Mouse (Mus musculus) midbrain, embryonic 14.5 days (tissue): ENCODE results near the gene Cpne5. TPM values are rescaled to one million over a fixed set of nuclear protein-coding genes. Genes with fewer than 3 reads are reported as not detected.

Experiments
- ATAC-seq: fragments of 200-750 bp; cut with Nextera tagmentation; 2 replicates; pipeline ENCODE4 v1.8.0; 2017; ENCODE audit warnings: moderate number of reproducible peaks, moderate library complexity; ENCODE audit not compliant: low FRiP score, low TSS enrichment
- DNase-seq: peaks from one replicate; pipeline ENCODE4 v3.0.0-alpha.2; 2015
- H3K27ac ChIP-seq: fragments of 300-500 bp; sonication (generic); replicated peaks from 2 replicates; pipeline ENCODE4 v1.5.1; 2014; ENCODE audit warnings: mild to moderate bottlenecking, low read depth, low read length, moderate library complexity
- H3K27me3 ChIP-seq: fragments of 300-500 bp; sonication (generic); 2 replicates; pipeline ENCODE4 v1.6.1; 2014; ENCODE audit warnings: low read length, control low read depth, mixed read lengths; ENCODE audit not compliant: control insufficient read depth, insufficient read depth
- H3K36me3 ChIP-seq: fragments of 300-500 bp; sonication (generic); 2 replicates; pipeline ENCODE4 v1.6.1; 2014; ENCODE audit warnings: low read length, control low read depth; ENCODE audit not compliant: control insufficient read depth, insufficient read depth
- H3K4me1 ChIP-seq: fragments of 300-500 bp; sonication (generic); 2 replicates; pipeline ENCODE4 v1.6.1; 2014; ENCODE audit warnings: mild to moderate bottlenecking, antibody characterized with exemption, low read length, control low read depth; ENCODE audit not compliant: control insufficient read depth, insufficient read depth
- H3K4me2 ChIP-seq: fragments of 300-500 bp; sonication (generic); 2 replicates; pipeline ENCODE4 v1.6.1; 2014; ENCODE audit warnings: mild to moderate bottlenecking, low read length, moderate library complexity
- H3K4me3 ChIP-seq: fragments of 300-500 bp; sonication (generic); replicated peaks from 2 replicates; pipeline ENCODE4 v1.5.1; 2014; ENCODE audit warnings: low read depth, low read length
- H3K9ac ChIP-seq: fragments of 300-500 bp; sonication (generic); replicated peaks from 2 replicates; pipeline ENCODE4 v1.6.1; 2014; ENCODE audit warnings: mild to moderate bottlenecking, low read length, moderate library complexity
- H3K9me3 ChIP-seq: fragments of 300-500 bp; sonication (generic); 2 replicates; pipeline ENCODE4 v1.6.1; 2016; ENCODE audit warnings: low read length, control low read depth, mixed read lengths; ENCODE audit not compliant: control insufficient read depth
- WGBS: fragments of 180-500 bp; shearing (Covaris S2); extraction: QIAGEN DNeasy Blood & Tissue Kit; methylation state at CpG from one replicate; pipeline ENCODE4 v1.1.7; 2014; 5-methylcytosine and 5-hydroxymethylcytosine counted together
- polyA plus RNA-seq: library from polyadenylated mRNA; unstranded; fragments of >200 nt; fragmentation: Nextera tagmentation; extraction: Ambion mirVana; gene quantifications from 2 replicates; pipeline ENCODE4 v1.2.1, GENCODE M21; 2014

Cpne5 gene
- polyA plus RNA-seq, 1 experiment from 2014 or later = 27.6 TPM

GRCm38 (mm10) chr17:29211836-29212235 is 26.1 kb downstream of the Cpne5 start:
- Histone ChIP-seq H3K4me2 (no peak overlapping the region), H3K4me1 (peaks cover 35% of the 10 kb centered on the region), H3K9me3 (no peaks in the 10 kb centered on the region), H3K4me3 (no peak overlapping the region), H3K27me3 (no peaks in the 10 kb centered on the region), H3K36me3 (no peaks in the 10 kb centered on the region), H3K9ac (no peak overlapping the region), H3K27ac (0 out of 2 replicates have a peak overlapping the region, but pooled peaks have one; percentile 13)
- WGBS = 54% methylated on average over 7 of the region's 7 CpGs
- ATAC-seq (no peak), DNase-seq (no peak)

GRCm38 (mm10) chr17:29210037-29210436 is 27.9 kb downstream of the Cpne5 start:
- no peak overlapping the region for H3K9ac ChIP-seq
- no peaks in the 10 kb centered on the region for H3K9me3 ChIP-seq
- DNase-seq (no peak), ATAC-seq (no peak)
- H3K36me3 ChIP-seq = no peaks in the 10 kb centered on the region
- H3K4me2 ChIP-seq = no peak overlapping the region
- H3K4me1 ChIP-seq = peaks cover 24% of the 10 kb centered on the region
- no peak overlapping the region for H3K27ac ChIP-seq
- H3K4me3 ChIP-seq = no peak overlapping the region
- 100% methylated on average over 3 of the region's 3 CpGs for WGBS
- H3K27me3 ChIP-seq = no peaks in the 10 kb centered on the region

DNA sequence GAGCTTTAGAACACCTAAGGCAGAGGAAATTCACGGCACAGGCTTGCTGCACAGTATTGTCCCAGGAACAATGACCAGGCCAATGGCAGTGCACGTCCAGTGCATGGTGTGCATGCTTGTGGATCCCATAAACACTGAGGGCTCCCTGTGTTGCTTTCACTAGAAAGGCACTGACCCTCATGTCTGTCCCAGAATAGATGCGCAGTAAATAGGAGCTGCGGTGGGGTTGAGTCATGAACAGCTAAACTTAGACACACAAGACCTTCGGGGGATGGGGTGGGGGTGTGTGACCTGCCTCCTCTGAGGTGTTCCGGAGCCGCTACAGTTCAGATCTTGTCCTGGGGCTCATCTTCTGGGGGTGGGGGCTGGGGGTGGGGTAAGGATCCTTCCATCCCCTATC is 31.9 kb downstream of the Cpne5 start:
- no peaks in the 10 kb centered on the region for H3K4me1 ChIP-seq
- H3K9ac ChIP-seq = no peak overlapping the region
- WGBS = 85% methylated on average over 7 of the region's 7 CpGs
- no peak overlapping the region for H3K27ac ChIP-seq
- H3K9me3 ChIP-seq = no peaks in the 10 kb centered on the region
- ATAC-seq (no peak), DNase-seq (no peak)
- no peaks in the 10 kb centered on the region for H3K27me3 ChIP-seq
- no peaks in the 10 kb centered on the region for H3K36me3 ChIP-seq
- no peak overlapping the region for H3K4me2 ChIP-seq
- H3K4me3 ChIP-seq = no peak overlapping the region

- Histone ChIP-seq H3K27ac (no peak overlapping the region), H3K9me3 (no peaks in the 10 kb centered on the region), H3K9ac (no peak overlapping the region), H3K4me3 (no peak overlapping the region), H3K36me3 (no peaks in the 10 kb centered on the region), H3K27me3 (no peaks in the 10 kb centered on the region), H3K4me2 (no peak overlapping the region), H3K4me1 (peaks cover 12% of the 10 kb centered on the region)
- no peak for ATAC-seq
- WGBS = 87% methylated on average over 6 of the region's 6 CpGs
- DNase-seq = no peak
These were observed 35.4 kb downstream of the Cpne5 start for GRCm38 (mm10) chr17:29202604-29203003.

GRCm38 (mm10) chr17:29199821-29200220 is 38.1 kb downstream of the Cpne5 start:
- H3K36me3 ChIP-seq = no peaks in the 10 kb centered on the region
- WGBS = 22% methylated on average over 6 of the region's 7 CpGs
- H3K4me2 ChIP-seq = peak overlapping the region; percentile 17; the same call in 1 of the 2 replicates
- H3K27ac ChIP-seq = peak overlapping the region; percentile 74
- no peaks in the 10 kb centered on the region for H3K9me3 ChIP-seq
- H3K4me3 ChIP-seq = no peak overlapping the region
- DNase-seq (peak; percentile 53), ATAC-seq (no peak)
- H3K4me1 ChIP-seq = peaks cover 12% of the 10 kb centered on the region
- H3K9ac ChIP-seq = no peak overlapping the region
- H3K27me3 ChIP-seq = no peaks in the 10 kb centered on the region

GRCm38 (mm10) chr17:29199151-29199800 is 38.7 kb downstream of the Cpne5 start:
- Histone ChIP-seq H3K36me3 (no peaks in the 10 kb centered on the region), H3K4me3 (no peak overlapping the region), H3K27me3 (no peaks in the 10 kb centered on the region), H3K4me1 (peaks cover 12% of the 10 kb centered on the region), H3K9me3 (no peaks in the 10 kb centered on the region), H3K9ac (no peak overlapping the region), H3K4me2 (peak overlapping the region; percentile 17; the same call in 1 of the 2 replicates), H3K27ac (peak overlapping the region; percentile 74)
- 5% methylated on average over 9 of the region's 9 CpGs for WGBS
- DNase-seq (peak; percentile 72), ATAC-seq (no peak)

GRCm38 (mm10) chr17:29195579-29195978 is 42.4 kb downstream of the Cpne5 start:
- no peak overlapping the region for H3K9ac ChIP-seq
- H3K4me3 ChIP-seq = no peak overlapping the region
- H3K4me1 ChIP-seq = peaks cover 12% of the 10 kb centered on the region
- 9% methylated on average over 4 of the region's 4 CpGs for WGBS
- H3K36me3 ChIP-seq = no peaks in the 10 kb centered on the region
- H3K4me2 ChIP-seq = no peak overlapping the region
- DNase-seq (no peak), ATAC-seq (no peak)
- no peak overlapping the region for H3K27ac ChIP-seq
- no peaks in the 10 kb centered on the region for H3K27me3 ChIP-seq
- H3K9me3 ChIP-seq = no peaks in the 10 kb centered on the region

DNA sequence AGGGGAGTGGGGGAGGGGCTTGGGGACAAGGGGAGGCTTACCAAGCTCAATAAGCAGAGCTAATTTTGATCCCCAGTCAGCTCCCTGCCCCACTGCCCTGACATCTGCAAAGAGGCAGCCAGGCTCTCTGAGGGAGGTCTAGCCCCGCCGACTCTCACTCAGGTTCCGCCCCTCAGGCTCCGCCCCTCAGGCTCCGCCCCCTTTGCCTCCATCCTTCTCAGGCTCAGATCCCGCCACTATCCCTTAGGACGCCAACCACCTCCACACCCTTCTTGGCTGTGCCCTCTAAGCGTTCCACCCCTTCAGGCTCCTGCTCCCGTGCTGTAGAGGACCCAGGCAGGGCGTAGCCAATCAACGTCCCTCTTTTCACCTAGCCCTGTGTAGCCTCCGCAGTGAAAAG is 49.0 kb downstream of the Cpne5 start:
- Histone ChIP-seq H3K27ac (no peak overlapping the region), H3K9ac (no peak overlapping the region), H3K4me2 (peak overlapping the region; percentile 29), H3K9me3 (no peaks in the 10 kb centered on the region), H3K27me3 (no peaks in the 10 kb centered on the region), H3K4me1 (peaks cover 27% of the 10 kb centered on the region), H3K36me3 (no peaks in the 10 kb centered on the region), H3K4me3 (no peak overlapping the region)
- WGBS = 5% methylated on average over 12 of the region's 12 CpGs
- DNase-seq (peak; percentile 55), ATAC-seq (0 out of 2 replicates have a peak, but pooled peaks have one; percentile 32)
